Mouse (Mus musculus) lung, postnatal 14 days (tissue): ENCODE data around the gene 4930544G11Rik.

ENCODE experiments used
- DNase-seq: peaks from one replicate; pipeline ENCODE4 v3.0.0; 2021

The 4930544G11Rik gene

DNA sequence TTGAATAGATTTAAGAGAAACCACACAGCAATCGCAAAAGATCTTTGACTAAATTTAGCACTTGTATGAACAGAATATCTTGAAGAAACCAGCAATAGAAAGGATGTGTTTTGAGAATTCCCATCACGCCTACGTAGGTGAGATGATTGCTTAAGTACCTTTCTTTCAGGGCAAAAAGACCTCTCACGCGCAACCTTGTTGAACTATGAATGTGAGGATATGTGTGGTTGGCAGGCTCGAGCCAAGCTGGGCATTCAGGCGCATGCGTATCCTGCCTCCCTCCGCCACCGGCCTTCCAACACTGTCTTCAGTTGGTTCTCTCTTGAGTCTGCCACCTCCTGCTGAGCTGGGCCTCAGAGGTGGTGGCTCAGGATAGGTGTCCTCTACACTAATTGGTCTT, at the start of gene 4930544G11Rik:
Gene 4930544G11Rik, plus strand, starts transcription at position 301 of the 400 bp plus-strand sequence.
- DNase-seq, result no peak

DNA sequence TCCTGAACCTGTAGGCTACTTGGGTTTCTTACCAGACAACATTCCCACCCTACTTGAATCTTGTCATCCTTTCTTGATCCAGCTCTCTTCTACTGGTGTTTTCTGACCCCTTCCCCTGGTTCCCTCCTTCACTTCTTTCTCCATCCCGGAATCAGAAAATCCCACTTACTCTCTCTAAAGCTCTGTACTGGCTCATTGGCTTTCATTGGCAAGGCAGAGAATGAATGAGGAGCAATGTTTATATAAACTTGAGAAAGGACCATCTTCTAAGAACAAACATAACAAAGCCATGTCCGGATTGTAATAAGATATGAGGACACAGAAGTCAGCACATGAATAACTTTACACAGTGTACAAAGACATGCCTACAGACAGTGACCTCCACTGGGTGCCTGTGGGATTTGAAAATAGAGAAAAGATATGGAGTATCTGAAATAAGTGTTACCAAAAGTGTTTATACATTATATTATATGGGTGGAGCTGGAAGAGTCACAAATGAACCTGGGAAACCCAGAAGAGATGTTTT, 45.7 kb upstream of the 4930544G11Rik start:
- DNase-seq, result no peak

DNA sequence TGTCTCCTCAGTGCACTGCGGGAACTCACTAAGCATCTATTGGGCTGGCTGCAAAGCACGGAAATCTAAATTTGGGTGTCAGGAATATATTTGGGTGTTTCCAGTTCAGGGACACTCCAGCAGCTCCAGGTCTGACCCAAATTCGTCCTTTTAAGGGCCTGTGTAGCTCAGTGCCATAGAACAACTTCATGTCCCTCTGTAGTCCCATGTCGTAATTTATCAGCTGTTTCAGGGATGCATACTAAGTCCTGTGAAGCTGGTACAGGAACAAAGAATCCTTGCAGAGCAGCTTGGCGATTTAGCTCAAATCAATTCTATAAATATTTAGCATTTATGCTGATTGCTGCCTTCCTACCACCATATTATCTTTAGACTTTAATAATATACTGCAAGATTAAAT, 37.0 kb upstream of the 4930544G11Rik start:
- no peak for DNase-seq

DNA sequence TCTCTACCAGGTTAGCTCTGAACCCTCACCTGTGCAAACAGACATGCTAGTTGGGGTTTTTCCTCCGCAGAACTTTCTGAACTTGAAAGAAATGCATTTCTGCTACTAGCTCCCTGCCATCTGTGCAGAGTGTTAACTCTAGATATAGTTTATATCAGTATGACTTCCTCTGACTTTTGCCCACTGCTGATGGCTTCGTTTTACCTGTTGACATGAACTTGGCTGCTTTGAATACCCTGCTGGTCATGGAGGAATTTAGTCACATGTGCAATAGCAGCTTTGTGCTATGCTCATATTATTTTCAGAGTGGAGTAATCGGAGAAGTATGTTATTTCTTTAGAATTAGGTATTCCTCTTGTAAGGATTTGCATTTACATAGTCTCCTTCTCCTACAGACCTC, 30.7 kb upstream of the 4930544G11Rik start:
- no peak for DNase-seq

DNA sequence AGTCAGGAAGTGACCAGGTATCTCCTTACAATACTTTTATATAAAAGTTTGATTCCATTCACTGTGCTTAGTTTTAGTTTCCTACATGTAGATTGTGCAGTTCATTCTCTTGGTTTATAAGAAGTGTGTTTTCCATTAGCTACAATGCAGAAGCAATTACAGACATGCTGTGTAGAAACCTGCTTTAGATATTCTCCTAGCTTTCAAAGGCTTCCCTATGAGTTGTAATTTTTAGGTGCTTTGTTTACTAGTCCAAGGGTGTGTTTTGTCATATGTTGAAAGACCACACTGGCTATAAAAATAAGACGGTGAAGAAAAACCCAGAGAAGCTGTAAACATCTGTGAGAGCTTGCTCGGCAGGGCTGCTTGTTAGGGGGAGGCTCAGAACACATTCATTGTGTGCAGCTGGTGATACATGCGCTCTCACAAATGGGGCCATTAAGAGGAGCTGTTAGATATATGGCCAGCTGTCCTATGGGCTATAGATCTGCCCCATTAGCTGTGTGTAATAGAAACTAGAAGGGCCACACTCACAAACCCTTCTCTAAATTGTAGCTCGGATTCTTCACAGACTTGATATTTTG, 28.8 kb upstream of the 4930544G11Rik start:
- no peak for DNase-seq

DNA sequence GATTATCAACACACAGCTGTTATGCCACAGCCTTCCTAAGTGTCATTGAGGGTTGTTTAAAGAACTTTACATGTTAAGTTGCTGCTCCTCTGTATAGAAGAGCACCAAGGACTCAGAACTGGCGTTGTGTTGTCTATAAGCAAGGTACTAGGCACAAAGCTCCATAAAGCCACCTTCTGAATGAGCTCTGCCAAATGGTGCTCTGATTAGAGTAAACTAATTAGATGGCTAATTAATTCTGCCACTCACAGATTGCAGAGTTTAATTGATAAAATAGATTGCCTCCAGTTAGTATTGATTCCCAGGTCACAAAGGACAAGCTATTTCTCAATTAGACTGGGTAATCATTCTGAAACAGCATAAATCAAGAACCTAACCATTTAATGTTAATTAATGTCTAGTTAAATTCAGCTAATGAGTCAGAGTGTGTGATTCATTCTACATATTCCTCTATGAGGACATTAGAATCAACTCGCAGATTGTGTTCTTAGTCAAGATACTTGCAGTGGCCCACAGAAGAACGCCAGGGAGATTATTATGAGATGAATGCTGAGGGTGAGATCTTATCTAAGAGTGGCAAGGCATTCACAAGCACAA, 26.6 kb upstream of the 4930544G11Rik start:
- DNase-seq, result no peak

DNA sequence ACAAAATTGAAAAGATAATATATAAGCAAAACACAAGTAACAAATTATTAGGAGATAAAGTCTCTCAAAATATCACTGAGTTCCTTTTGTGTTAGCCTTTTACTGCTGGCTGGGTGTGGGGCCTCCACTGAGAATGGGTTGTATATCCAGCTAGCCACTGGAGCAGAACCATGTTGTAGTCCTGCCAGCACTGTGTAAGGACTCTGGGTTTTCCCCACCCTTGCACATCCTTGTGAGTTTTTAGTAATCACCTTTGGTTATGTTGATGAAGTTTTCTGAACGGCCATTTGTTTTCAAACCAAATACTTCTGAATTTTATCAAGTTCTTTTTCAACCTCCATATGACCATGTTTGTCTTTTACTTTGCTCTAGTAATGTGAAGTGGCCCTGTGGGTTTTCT, 21.9 kb upstream of the 4930544G11Rik start:
- DNase-seq, result no peak

DNA sequence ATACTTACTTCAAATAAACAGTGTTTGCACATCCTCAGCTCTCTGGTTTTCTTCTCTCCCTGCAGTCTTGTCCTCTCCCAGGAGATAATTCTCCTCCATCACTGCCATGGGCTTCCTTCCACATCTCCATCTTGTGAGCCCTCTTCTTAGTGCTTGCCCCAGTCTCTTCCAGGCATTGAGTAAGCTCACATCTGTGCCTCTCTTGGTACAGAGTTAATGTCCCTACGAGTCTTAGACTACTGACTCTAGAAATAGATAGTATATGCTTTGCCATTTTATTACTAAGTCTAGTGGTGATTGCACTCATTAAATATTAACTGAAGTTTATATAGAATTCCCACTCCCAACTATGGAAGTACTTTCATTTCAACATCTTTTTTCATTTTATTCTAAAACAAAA, 19.6 kb upstream of the 4930544G11Rik start:
- no peak for DNase-seq

DNA sequence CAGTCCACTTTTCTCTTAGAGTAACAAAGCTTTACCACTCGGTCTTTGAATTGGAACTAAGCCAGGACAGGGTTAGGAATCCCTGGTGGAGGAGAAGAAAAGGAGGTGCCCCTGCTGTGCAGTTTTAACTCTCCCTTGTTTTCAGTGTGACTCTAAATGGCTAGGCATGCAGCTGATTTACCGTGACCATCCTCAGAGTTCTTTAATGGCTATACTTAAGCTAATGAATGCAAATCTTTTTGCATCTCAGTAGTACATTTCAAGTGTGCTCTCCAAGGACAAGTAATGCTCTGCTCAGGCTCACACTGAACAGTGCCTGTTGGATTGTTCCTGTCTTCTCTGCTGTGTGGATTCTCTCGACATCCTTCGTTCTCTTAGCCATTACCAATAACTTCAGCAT, 19.2 kb upstream of the 4930544G11Rik start:
- no peak for DNase-seq

DNA sequence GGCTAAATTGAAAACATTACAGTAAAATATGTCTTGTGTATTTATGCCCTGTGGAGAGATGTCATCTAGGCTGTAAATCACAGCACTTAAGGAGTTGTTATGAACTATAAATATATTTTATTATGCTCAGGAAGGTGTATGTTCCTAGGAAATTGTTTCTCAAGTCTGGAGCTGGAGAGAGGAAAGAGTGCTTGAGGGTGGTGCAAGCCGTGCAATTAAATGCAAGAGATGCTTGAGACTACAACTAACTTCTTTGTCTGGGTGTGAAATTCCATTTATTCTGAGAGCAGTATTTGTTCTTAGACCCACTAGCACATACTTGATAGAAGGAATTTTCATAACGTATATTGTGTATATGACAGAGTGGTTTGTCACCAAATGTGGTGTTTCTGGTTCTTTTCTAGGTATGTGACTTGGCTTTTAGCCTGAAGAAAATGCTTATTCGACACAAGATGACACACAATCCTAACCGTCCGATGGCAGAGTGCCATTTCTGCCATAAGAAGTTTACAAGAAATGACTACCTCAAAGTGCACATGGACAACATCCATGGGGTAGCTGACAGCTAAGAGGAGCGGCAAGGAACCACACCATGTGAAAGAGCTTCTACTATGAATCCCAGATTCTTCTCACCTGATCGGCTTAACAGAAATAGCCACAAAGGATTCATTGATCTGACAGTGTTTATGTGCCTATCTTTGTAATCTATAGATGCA, 16.7 kb upstream of the 4930544G11Rik start:
- DNase-seq, result no peak

DNA sequence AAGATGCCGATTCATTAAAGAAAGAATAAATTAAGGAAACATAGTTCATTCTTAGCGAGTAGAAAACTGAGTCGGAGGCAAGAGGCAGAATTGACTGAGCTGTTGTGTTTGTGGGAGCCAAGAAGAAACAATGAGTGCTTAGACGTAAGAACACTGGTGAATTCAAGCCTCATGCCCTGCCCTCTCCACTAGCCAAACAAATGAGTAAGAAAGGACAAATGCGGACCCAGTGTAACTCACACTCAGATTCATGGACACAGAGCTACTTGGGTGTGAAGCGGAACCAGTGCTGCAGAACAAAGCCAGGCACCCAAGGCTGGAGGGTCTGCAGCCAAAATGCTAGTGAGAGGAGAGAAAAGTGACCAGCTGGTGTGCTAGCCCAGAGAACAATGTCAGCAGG, 1.9 kb upstream of the 4930544G11Rik start:
- no peak for DNase-seq

DNA sequence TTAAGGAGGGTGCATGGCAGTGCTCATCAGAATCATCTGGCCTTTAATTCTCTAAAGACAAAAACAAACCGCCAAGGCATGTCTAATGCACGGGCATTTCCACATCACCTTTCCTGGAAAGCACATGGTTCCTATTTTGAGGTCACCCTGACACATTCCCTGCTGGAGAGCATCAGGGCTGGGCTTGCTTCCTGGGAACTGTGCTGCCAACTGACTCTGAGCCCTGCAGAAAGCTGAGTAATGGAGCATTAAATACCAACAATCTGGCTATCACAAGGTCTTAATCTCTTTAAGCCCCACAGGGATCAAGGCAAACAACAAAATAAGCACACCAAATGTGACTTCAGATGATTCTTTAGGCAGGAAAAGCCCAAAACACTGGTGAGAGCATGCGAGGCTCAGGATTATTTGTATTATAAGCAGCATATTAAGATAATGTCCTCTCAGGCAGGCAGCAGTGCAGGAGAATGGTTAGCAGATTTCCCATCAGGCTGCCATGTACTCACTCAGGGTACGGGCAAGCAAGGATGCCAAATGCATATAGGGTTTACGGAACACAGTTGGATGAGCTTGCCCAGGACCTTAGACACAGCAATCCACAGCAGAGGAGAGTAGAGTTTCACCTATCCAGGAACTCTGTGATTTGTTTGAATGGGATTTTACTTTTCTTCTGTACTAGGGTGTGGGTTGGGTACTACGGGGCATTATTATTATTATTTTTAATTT, 17.1 kb downstream of the 4930544G11Rik start:
- DNase-seq, result no peak

DNA sequence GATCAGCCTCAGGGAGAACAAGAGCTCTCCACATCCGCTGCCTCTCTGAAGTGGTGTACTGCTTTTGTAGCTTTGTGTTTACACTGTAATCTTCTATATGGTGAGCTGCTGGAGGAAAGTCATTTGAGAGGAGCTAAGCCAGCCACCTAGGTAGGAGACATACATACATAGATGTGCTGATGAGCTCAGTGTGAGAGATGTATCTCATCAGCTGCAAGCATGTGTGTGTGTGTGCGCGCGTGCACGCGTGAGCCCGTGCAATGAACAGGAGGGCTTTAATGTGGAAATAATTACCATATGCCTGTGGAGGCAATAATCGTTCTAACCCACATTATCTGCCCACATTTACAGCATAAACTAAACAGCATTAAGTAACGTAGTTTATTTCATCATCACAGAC, 18.0 kb downstream of the 4930544G11Rik start:
- no peak for DNase-seq

DNA sequence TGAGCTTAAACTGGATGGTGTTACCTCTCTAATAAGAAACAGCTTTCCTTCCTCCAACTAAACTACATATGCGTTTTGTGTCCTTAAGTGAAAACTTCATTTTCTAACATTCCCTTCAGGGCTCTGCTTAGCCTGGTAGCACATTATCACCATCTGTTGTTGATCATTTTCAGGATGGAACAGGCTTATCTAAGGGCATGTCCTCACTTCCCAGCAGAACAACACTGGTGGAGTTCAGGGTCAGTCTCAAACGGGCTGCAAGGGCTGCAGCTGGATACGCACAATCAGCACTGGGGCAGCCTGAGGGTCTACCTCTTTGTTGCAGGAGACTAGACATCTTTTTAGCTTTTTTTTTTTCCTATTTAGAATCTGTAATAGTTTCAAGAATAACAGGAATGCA, 39.7 kb downstream of the 4930544G11Rik start:
- no peak for DNase-seq

DNA sequence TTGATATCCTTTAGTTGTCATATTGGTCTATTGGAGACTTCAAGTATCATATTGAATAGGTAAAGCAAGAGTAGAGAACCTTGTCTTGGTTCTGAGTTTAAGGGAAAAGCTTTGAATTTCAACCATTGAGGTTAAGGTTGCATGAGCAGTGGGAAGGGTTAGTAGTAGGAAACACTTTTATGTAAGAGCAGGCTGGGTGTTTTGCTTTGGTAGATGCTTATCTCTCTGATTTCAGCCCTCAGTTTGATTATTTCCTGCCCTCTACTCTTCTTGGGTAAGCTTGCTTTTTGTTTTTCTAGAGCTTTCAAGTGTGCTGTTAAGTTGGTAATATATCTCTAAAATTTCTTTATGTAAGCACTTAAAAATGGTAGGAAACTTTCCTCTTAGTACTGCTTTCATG, 45.9 kb downstream of the 4930544G11Rik start:
- no peak for DNase-seq
